Mouse (Mus musculus): ENCODE results near the gene 2410002F23Rik. TPM values are rescaled to one million over a fixed set of nuclear protein-coding genes. Genes with fewer than 3 reads are reported as not detected.
A peak's percentile ranks its signal among the peaks of the same experiment; 100 is the strongest.
"Not testable (repeated sequence)": the region's sequence is repeated elsewhere in the genome, so short reads cannot be mapped to it uniquely, and the experiment has no call there.

Gene 2410002F23Rik
- total and polyA plus RNA-seq, 2 experiments from 2014 or later, result 312 to 333 TPM

GRCm38 (mm10) chr7:44247971-44248370, 1.4 kb downstream of the 2410002F23Rik start:
- H3K36me3 ChIP-seq (ENCODE audit: insufficient read depth), result peaks cover 46% of the 10 kb centered on the region
- H3K4me3 ChIP-seq (ENCODE audit: low read depth, low read length), result peak overlapping the region; percentile 96
- no peaks in the 10 kb centered on the region for H3K9me3 ChIP-seq (ENCODE audit: low read length)
- no peak overlapping the region for H3K27ac ChIP-seq (ENCODE audit: low read depth, low read length)
- H3K4me1 ChIP-seq (ENCODE audit: insufficient read depth), result peaks cover 16% of the 10 kb centered on the region
- peak overlapping the region; percentile 74 for H3K4me2 ChIP-seq (ENCODE audit: low read depth)
- TF ChIP-seq CTCF (IDR thresholded peaks at IDR 0.05; ENCODE audit: low read depth), result no peak
- ATAC-seq, result no peak
- no peaks in the 10 kb centered on the region for H3K27me3 ChIP-seq (ENCODE audit: insufficient read depth, low read length)
- DNase-seq, result no peak
- peak overlapping the region; percentile 100 for H3K9ac ChIP-seq
- WGBS, result 98% methylated on average over 2 of the region's 2 CpGs

- peaks cover 55% of the 10 kb centered on the region for H3K36me3 ChIP-seq (ENCODE audit: insufficient read depth)
- WGBS, result 87% methylated on average over 4 of the region's 4 CpGs
Measured at GRCm38 (mm10) chr7:44249248-44249647, 2.7 kb downstream of the 2410002F23Rik start.

GRCm38 (mm10) chr7:44250732-44251275, 4.3 kb downstream of the 2410002F23Rik start:
- not testable (repeated sequence) for H3K9ac ChIP-seq; ATAC-seq; DNase-seq; H3K4me1 ChIP-seq (ENCODE audit: insufficient read depth); H3K27ac ChIP-seq (ENCODE audit: low read depth, low read length); H3K9me3 ChIP-seq (ENCODE audit: low read length); H3K4me3 ChIP-seq (ENCODE audit: low read depth, low read length); H3K4me2 ChIP-seq (ENCODE audit: low read depth); H3K27me3 ChIP-seq (ENCODE audit: insufficient read depth, low read length)
- peaks cover 55% of the 10 kb centered on the region for H3K36me3 ChIP-seq (ENCODE audit: insufficient read depth)
- WGBS, result 87% methylated on average over 17 of the region's 17 CpGs

More at GRCm38 (mm10) chr7:44249248-44249647, 2.7 kb downstream of the 2410002F23Rik start:
- Histone ChIP-seq H3K4me1 (ENCODE audit: insufficient read depth) (peaks cover 16% of the 10 kb centered on the region), H3K4me2 (ENCODE audit: low read depth) (no peak overlapping the region), H3K9ac (no peak overlapping the region), H3K9me3 (ENCODE audit: low read length) (no peaks in the 10 kb centered on the region), H3K27ac (ENCODE audit: low read depth, low read length) (no peak overlapping the region), H3K27me3 (ENCODE audit: insufficient read depth, low read length) (no peaks in the 10 kb centered on the region), H3K4me3 (ENCODE audit: low read depth, low read length) (no peak overlapping the region)
- TF ChIP-seq CTCF (IDR thresholded peaks at IDR 0.05; ENCODE audit: low read depth), result no peak
- ATAC-seq (no peak), DNase-seq (no peak)

GRCm38 (mm10) chr7:44253023-44253616, 6.6 kb downstream of the 2410002F23Rik start:
- no peak for DNase-seq
- ATAC-seq, result peak; percentile 11; the same call in 1 of the 2 replicates
- 57% methylated on average over 15 of the region's 15 CpGs for WGBS

GRCm38 (mm10) chr7:44254930-44255329, 8.4 kb downstream of the 2410002F23Rik start:
- Histone ChIP-seq H3K4me1 (ENCODE audit: insufficient read depth) (no peaks in the 10 kb centered on the region), H3K9me3 (ENCODE audit: low read length) (no peaks in the 10 kb centered on the region), H3K9ac (no peak overlapping the region), H3K27ac (ENCODE audit: low read depth, low read length) (no peak overlapping the region), H3K4me3 (ENCODE audit: low read depth, low read length) (no peak overlapping the region), H3K36me3 (ENCODE audit: insufficient read depth) (peaks cover 34% of the 10 kb centered on the region), H3K27me3 (ENCODE audit: insufficient read depth, low read length) (no peaks in the 10 kb centered on the region), H3K4me2 (ENCODE audit: low read depth) (no peak overlapping the region)
- DNase-seq, result no peak
- no peak for TF ChIP-seq CTCF (IDR thresholded peaks at IDR 0.05; ENCODE audit: low read depth)
- WGBS, result 77% methylated on average over 6 of the region's 6 CpGs
- ATAC-seq, result no peak

More at GRCm38 (mm10) chr7:44253023-44253616, 6.6 kb downstream of the 2410002F23Rik start:
- no peak overlapping the region for H3K27ac ChIP-seq (ENCODE audit: low read depth, low read length)
- H3K27me3 ChIP-seq (ENCODE audit: insufficient read depth, low read length), result no peaks in the 10 kb centered on the region
- no peak for TF ChIP-seq CTCF (IDR thresholded peaks at IDR 0.05; ENCODE audit: low read depth)
- peaks cover 51% of the 10 kb centered on the region for H3K36me3 ChIP-seq (ENCODE audit: insufficient read depth)
- H3K4me3 ChIP-seq (ENCODE audit: low read depth, low read length), result no peak overlapping the region
- peaks cover 2% of the 10 kb centered on the region for H3K4me1 ChIP-seq (ENCODE audit: insufficient read depth)
- no peaks in the 10 kb centered on the region for H3K9me3 ChIP-seq (ENCODE audit: low read length)
- H3K4me2 ChIP-seq (ENCODE audit: low read depth), result no peak overlapping the region
- no peak overlapping the region for H3K9ac ChIP-seq

- no peak for TF ChIP-seq CTCF (IDR thresholded peaks at IDR 0.05; ENCODE audit: low read depth)
- no peaks in the 10 kb centered on the region for H3K27me3 ChIP-seq (ENCODE audit: insufficient read depth, low read length)
- H3K4me1 ChIP-seq (ENCODE audit: insufficient read depth), result no peaks in the 10 kb centered on the region
- WGBS, result 82% methylated on average over 4 of the region's 4 CpGs
- no peak within 1 kb of the TSS for H3K9ac ChIP-seq
- H3K27ac ChIP-seq (ENCODE audit: low read depth, low read length), result no peak within 1 kb of the TSS
- ATAC-seq, result no peak
- H3K4me2 ChIP-seq (ENCODE audit: low read depth), result no peak within 1 kb of the TSS
- no peaks in the 10 kb centered on the region for H3K9me3 ChIP-seq (ENCODE audit: low read length)
- no peak within 1 kb of the TSS for H3K4me3 ChIP-seq (ENCODE audit: low read depth, low read length)
- H3K36me3 ChIP-seq (ENCODE audit: insufficient read depth), result peaks cover 16% of the 10 kb centered on the region
- DNase-seq, result no peak
Measured at GRCm38 (mm10) chr7:44257278-44257677, 10.8 kb downstream of the 2410002F23Rik start, which contains the start of gene Acp4. Gene Acp4 (minus strand): TSS chr7:44257378.

GRCm38 (mm10) chr7:44260410-44260809, 13.9 kb downstream of the 2410002F23Rik start:
- TF ChIP-seq CTCF (IDR thresholded peaks at IDR 0.05; ENCODE audit: low read depth), result no peak
- Histone ChIP-seq H3K4me3 (ENCODE audit: low read depth, low read length) (no peak overlapping the region), H3K4me2 (ENCODE audit: low read depth) (no peak overlapping the region), H3K4me1 (ENCODE audit: insufficient read depth) (no peaks in the 10 kb centered on the region), H3K9ac (no peak overlapping the region), H3K27me3 (ENCODE audit: insufficient read depth, low read length) (0 out of 2 replicates have a peak, but pooled peaks cover 3% of the 10 kb centered on the region), H3K36me3 (ENCODE audit: insufficient read depth) (no peaks in the 10 kb centered on the region), H3K27ac (ENCODE audit: low read depth, low read length) (no peak overlapping the region), H3K9me3 (ENCODE audit: low read length) (no peaks in the 10 kb centered on the region)
- ATAC-seq (no peak), DNase-seq (no peak)
- 74% methylated on average over 6 of the region's 6 CpGs for WGBS
